Mouse (Mus musculus) bone marrow, adult 2 months (tissue): Measurements from ENCODE around the gene Klhdc1.

Experiments used
- CTCF ChIP-seq: fragments of 200-500 bp; IDR thresholded peaks from 2 replicates; pipeline ENCODE4 v1.5.1; 2011; ENCODE audit warnings: low read length, control low read depth; ENCODE audit not compliant: control insufficient read depth, insufficient read depth
- POLR2A ChIP-seq: fragments of 200-500 bp; IDR thresholded peaks from 2 replicates; pipeline ENCODE4 v1.6.1; 2011; ENCODE audit warnings: low read depth, mild to moderate bottlenecking, control low read depth, low read length, borderline replicate concordance; ENCODE audit not compliant: control insufficient read depth

GRCm38 (mm10) chr12:69283146-69283545, 42.2 kb downstream of the Klhdc1 start:
- no peak for TF ChIP-seq POLR2A
- TF ChIP-seq CTCF = no peak
